Mouse (Mus musculus) heart, embryonic 15.5 days (tissue): ENCODE measurements around the gene Zfp874a. TPM values are rescaled to one million over a fixed set of nuclear protein-coding genes. Genes with fewer than 3 reads are reported as not detected.
A peak's percentile ranks its signal among the peaks of the same experiment; 100 is the strongest.
"Not testable (repeated sequence)": the region's sequence is repeated elsewhere in the genome, so short reads cannot be mapped to it uniquely, and the experiment has no call there.

Experiments used
- ATAC-seq: fragments of 200-750 bp; cut with Nextera tagmentation; replicated peaks from 2 replicates; pipeline ENCODE4 v1.8.0; 2017; ENCODE audit warnings: low read depth, moderate TSS enrichment; ENCODE audit not compliant: insufficient number of reproducible peaks, insufficient read depth, low FRiP score
- H3K27ac ChIP-seq: fragments of 300-500 bp; sonication (generic); 2 replicates; pipeline ENCODE4 v1.5.1; 2015; ENCODE audit warnings: mild to moderate bottlenecking, inconsistent platforms
- H3K27me3 ChIP-seq: fragments of 300-500 bp; sonication (generic); 2 replicates; pipeline ENCODE4 v1.6.1; 2015; ENCODE audit warnings: inconsistent platforms
- H3K36me3 ChIP-seq: fragments of 300-500 bp; sonication (generic); 2 replicates; pipeline ENCODE4 v1.6.1; 2015; ENCODE audit warnings: mild to moderate bottlenecking, inconsistent platforms
- H3K4me1 ChIP-seq: fragments of 300-500 bp; sonication (generic); replicated peaks from 2 replicates; pipeline ENCODE4 v1.6.1; 2015; ENCODE audit warnings: inconsistent platforms
- H3K4me2 ChIP-seq: fragments of 300-500 bp; sonication (generic); 2 replicates; pipeline ENCODE4 v1.6.1; 2015; ENCODE audit warnings: inconsistent platforms, mild to moderate bottlenecking, moderate library complexity
- H3K4me3 ChIP-seq: fragments of 300-500 bp; sonication (generic); 2 replicates; pipeline ENCODE4 v1.5.1; 2015; ENCODE audit warnings: mild to moderate bottlenecking, inconsistent platforms
- H3K9ac ChIP-seq: fragments of 300-500 bp; sonication (generic); 2 replicates; pipeline ENCODE4 v1.6.1; 2015; ENCODE audit warnings: mild to moderate bottlenecking, inconsistent platforms
- H3K9me3 ChIP-seq: fragments of 300-500 bp; sonication (generic); replicated peaks from 2 replicates; pipeline ENCODE4 v1.6.1; 2016; ENCODE audit warnings: inconsistent platforms
- WGBS: fragments of 180-500 bp; shearing (Covaris S2); methylation state at CpG from one replicate; pipeline ENCODE4 v1.1.7; 2015; ENCODE audit warnings: mixed read lengths; 5-methylcytosine and 5-hydroxymethylcytosine counted together
- polyA plus RNA-seq: library from polyadenylated mRNA; unstranded; fragments of >200 nt; fragmentation: Nextera tagmentation; extraction: Ambion mirVana; gene quantifications from 2 replicates; pipeline ENCODE4 v1.2.1, GENCODE M21; 2015

Gene Zfp874a
- polyA plus RNA-seq, 1 experiment from 2014 or later = 5.9 TPM

- not testable (repeated sequence) for H3K9me3 ChIP-seq, H3K36me3 ChIP-seq, H3K27me3 ChIP-seq, H3K27ac ChIP-seq, H3K4me1 ChIP-seq
- WGBS = 12% methylated on average over 15 of the region's 15 CpGs
- H3K4me3 ChIP-seq = peak within 1 kb of the TSS; percentile 57
- H3K4me2 ChIP-seq = peak within 1 kb of the TSS; percentile 61
- peak; percentile 88 for ATAC-seq
- H3K9ac ChIP-seq = peak within 1 kb of the TSS; percentile 46; the same call in 1 of the 2 replicates
Measured at GRCm38 (mm10) chr13:67375050-67375911, 76.1 kb downstream of the Zfp874a start, which contains the start of the genes Gm28041 and Zfp456. TSS of gene Gm28041 (minus strand) at chr13:67375733. TSS of gene Zfp456 (minus strand) at chr13:67375810.

Other genes starting within 250 kb of the Zfp874a start
- gene Zfp458, start 173.2 kb downstream of the Zfp874a start, polyA plus RNA-seq = 1.1 and 1.3 TPM in 2 replicates
- gene Zfp457, start 145.1 kb downstream of the Zfp874a start, polyA plus RNA-seq = 0.83 and 1.0 TPM in 2 replicates
- 1.4 and 1.5 TPM in 2 replicates for gene Zfp595, start 119.1 kb downstream of the Zfp874a start, polyA plus RNA-seq
- not detected in 2 replicates for gene Gm28044, start 91.1 kb downstream of the Zfp874a start, polyA plus RNA-seq
- 0.67 and 0.72 TPM in 2 replicates for gene Zfp953, start 91.0 kb downstream of the Zfp874a start, polyA plus RNA-seq
- gene Gm28041, start 75.9 kb downstream of the Zfp874a start, polyA plus RNA-seq = 0.35 and 1.1 TPM in 2 replicates
- gene Zfp456, start 75.8 kb downstream of the Zfp874a start, polyA plus RNA-seq = 0.94 and 1.2 TPM in 2 replicates
- 2.6 and 4.6 TPM in 2 replicates for gene Zfp429, start 51.8 kb downstream of the Zfp874a start, polyA plus RNA-seq
- 0.30 and 0.62 TPM in 2 replicates for gene Zfp459, start 30.2 kb downstream of the Zfp874a start, polyA plus RNA-seq
- 1.8 and 3.0 TPM in 2 replicates for gene Zfp874b, start 32.6 kb upstream of the Zfp874a start, polyA plus RNA-seq
- 7.8 and 8.0 TPM in 2 replicates for gene Zfp58, start 48.9 kb upstream of the Zfp874a start, polyA plus RNA-seq
- not detected in 2 replicates for gene Gm26965, start 74.5 kb upstream of the Zfp874a start, polyA plus RNA-seq
- gene Zfp87, start 74.6 kb upstream of the Zfp874a start, polyA plus RNA-seq = 17.7 and 18.2 TPM in 2 replicates
- 5.2 and 6.8 TPM in 2 replicates for gene Zfp748, start 102.2 kb upstream of the Zfp874a start, polyA plus RNA-seq
- 2.1 and 2.6 TPM in 2 replicates for gene Zfp729b, start 158.1 kb upstream of the Zfp874a start, polyA plus RNA-seq
- 0.24 and 0.57 TPM in 2 replicates for gene Gm49345, start 186.1 kb upstream of the Zfp874a start, polyA plus RNA-seq
- gene Zfp729a, start 186.2 kb upstream of the Zfp874a start, polyA plus RNA-seq = 1.4 TPM in 2 replicates
- 6.4 and 7.9 TPM in 2 replicates for gene Zfp738, start 235.4 kb upstream of the Zfp874a start, polyA plus RNA-seq